Mouse (Mus musculus): ENCODE results near the gene Adam22.
"Not testable (repeated sequence)": the region's sequence is repeated elsewhere in the genome, so short reads cannot be mapped to it uniquely, and the experiment has no call there.

Adam22 gene

GRCm38 (mm10) chr5:8057018-8057323 is 311.0 kb downstream of the Adam22 start:
- no peak for DNase-seq (ENCODE audit: low read depth, low spot score)

DNA sequence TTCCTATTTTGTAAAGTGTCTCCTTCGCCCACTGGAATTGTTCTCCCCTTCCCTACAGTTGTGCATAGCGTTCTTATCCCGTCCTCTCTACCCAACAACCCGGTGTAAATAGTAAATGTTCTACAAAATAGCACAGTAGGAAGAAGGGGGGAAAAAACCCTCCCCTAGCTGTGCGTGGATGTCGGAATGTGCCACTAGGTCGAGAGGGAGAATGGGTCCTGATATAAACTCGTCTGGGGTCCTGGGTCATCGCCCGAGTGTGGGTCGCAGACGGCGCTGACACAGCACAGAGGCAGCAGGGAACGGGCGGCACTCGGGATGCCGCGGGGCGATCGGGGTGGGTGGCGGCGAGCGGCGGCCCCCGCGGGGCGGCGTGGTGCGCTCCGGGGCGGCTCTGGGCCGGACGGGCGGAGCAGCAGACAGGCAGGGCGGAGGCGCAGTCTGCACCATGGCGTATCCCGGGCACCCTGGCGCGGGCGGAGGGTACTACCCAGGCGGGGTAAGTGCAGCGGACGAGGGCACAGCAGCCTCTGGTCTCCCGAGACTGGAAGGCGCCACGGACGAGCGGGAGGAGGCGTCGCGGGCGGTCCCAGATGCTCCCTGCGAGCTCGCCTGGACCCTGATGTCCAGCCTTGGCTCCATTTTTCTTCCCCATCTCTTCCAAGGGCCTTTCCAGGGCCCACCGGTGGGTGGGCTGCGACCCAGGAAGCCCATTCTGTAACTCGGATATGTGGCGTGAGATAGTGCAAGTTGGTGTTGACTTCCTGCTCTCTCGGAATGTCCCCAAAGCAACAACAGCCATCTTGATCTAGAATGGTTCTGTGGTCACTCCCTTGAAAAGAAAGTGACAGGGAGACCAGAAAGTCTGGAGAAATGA is 311.6 kb downstream of the Adam22 start:
- DNase-seq (ENCODE audit: low read depth, low spot score), result no peak

DNA sequence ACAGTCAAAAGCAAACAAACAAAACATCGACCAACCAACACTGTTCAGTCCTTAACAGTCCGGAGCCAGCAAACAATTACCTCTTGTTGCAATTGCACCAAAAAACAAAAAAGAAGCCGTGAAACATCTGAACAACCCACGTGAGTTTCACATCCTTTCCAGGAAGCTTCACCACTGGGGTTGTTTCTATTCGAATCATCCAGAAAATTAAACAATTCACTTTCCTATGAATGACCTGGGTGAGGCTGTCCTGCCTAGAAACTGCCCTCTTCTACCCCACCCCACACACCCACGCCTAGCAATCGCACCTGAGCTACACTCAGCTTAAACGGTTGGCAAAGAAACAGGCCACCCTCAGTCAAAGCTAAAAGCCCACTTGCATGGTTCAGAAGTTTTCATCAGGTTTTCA is 312.2 kb downstream of the Adam22 start:
- no peak for DNase-seq (ENCODE audit: low read depth, low spot score)

GRCm38 (mm10) chr5:8053827-8054226 is 314.1 kb downstream of the Adam22 start:
- no peak for DNase-seq (ENCODE audit: low read depth, low spot score)

DNA sequence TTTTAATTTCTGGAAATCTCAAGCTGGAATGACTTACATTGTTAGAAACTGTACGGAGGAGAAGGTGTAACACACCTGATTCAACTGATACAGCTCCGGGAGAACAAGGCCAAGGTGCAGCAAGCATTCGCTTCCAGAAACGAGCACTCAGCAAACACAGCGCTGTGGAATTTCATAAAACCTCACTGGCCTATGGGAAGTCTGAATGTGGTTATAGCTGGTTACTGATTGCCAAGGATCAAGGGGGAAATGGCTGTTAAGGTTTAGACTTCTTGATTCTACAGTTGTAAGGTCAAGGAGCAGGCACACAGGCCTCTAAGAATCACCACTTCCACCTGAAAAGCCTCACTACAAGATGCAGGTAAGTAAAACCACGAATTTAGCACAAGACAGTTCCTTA is 322.1 kb downstream of the Adam22 start, which contains the start of gene Sri:
Gene Sri, plus strand, starts transcription at position 224 of the 400 bp plus-strand sequence.
- no peak for DNase-seq (ENCODE audit: low read depth, low spot score)

DNA sequence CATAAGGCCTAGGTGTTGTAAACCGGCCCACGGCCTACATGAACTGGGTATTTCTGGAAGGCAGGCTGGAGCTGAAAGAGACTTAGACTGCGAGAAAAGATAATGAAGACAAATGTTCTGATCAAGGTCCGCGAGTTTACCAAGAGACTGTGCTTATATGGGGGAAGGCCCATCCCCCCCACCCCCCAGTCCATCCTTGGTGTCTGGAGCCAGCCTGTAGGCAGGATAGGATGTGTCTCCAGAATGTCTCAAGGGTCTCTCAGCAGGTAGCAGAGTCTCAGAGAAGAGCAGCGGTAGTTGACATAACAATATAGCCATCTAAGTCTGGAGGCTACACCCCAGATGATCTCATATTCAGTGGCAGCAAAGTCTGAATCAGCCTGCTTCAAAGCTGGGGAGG is 333.4 kb downstream of the Adam22 start:
- not testable (repeated sequence) for DNase-seq (ENCODE audit: low read depth, low spot score)

All from retina, adult 2 months (tissue).